Mouse (Mus musculus) hindbrain, postnatal 0 days (tissue): ENCODE results near the gene BC016579. TPM values are rescaled to one million over a fixed set of nuclear protein-coding genes. Genes with fewer than 3 reads are reported as not detected.

Source experiments
- ATAC-seq: fragments of 200-750 bp; cut with Nextera tagmentation; 2 replicates; pipeline ENCODE4 v1.8.0; 2017; ENCODE audit warnings: mild to moderate bottlenecking, moderate TSS enrichment, moderate library complexity
- DNase-seq: peaks from one replicate; pipeline ENCODE4 v3.0.0-alpha.2; 2015; ENCODE audit warnings: low spot score
- H3K27ac ChIP-seq: fragments of 300-500 bp; sonication (generic); 2 replicates; pipeline ENCODE4 v1.5.1; 2014; ENCODE audit warnings: mild to moderate bottlenecking
- H3K27me3 ChIP-seq: fragments of 300-500 bp; sonication (generic); 2 replicates; pipeline ENCODE4 v1.6.1; 2014; ENCODE audit warnings: low read length, mixed read lengths; ENCODE audit not compliant: insufficient read depth
- H3K36me3 ChIP-seq: fragments of 300-500 bp; sonication (generic); 2 replicates; pipeline ENCODE4 v1.6.1; 2014; ENCODE audit warnings: low read length, mixed read lengths; ENCODE audit not compliant: insufficient read depth
- H3K4me1 ChIP-seq: fragments of 300-500 bp; sonication (generic); 2 replicates; pipeline ENCODE4 v1.6.1; 2014; ENCODE audit warnings: antibody characterized with exemption, low read length, mixed read lengths; ENCODE audit not compliant: insufficient read depth
- H3K4me2 ChIP-seq: fragments of 300-500 bp; sonication (generic); 2 replicates; pipeline ENCODE4 v1.6.1; 2014; ENCODE audit warnings: low read depth, mild to moderate bottlenecking, low read length, moderate library complexity, mixed read lengths
- H3K4me3 ChIP-seq: fragments of 300-500 bp; sonication (generic); 2 replicates; pipeline ENCODE4 v1.5.1; 2014; ENCODE audit warnings: low read length
- H3K9ac ChIP-seq: fragments of 300-500 bp; sonication (generic); replicated peaks from 2 replicates; pipeline ENCODE4 v1.6.1; 2014; ENCODE audit warnings: mild to moderate bottlenecking, low read length, moderate library complexity, mixed read lengths
- H3K9me3 ChIP-seq: fragments of 300-500 bp; sonication (generic); 2 replicates; pipeline ENCODE4 v1.6.1; 2016; ENCODE audit warnings: low read length, mixed read lengths
- CTCF ChIP-seq: IDR thresholded peaks from 2 replicates; pipeline ENCODE4 v1.5.1; 2016; ENCODE audit warnings: antibody characterized with exemption, control low read depth, low read depth
- WGBS: fragments of 180-500 bp; shearing (Covaris S2); extraction: QIAGEN DNeasy Blood & Tissue Kit; methylation state at CpG from one replicate; pipeline ENCODE4 v1.1.7; 2014; 5-methylcytosine and 5-hydroxymethylcytosine counted together
- polyA plus RNA-seq: library from polyadenylated mRNA; unstranded; fragments of >200 nt; fragmentation: Nextera tagmentation; extraction: Ambion mirVana; gene quantifications from 2 replicates; pipeline ENCODE4 v1.2.1, GENCODE M21; 2015
- total RNA-seq: library from RNA; depleted of rRNA; stranded (reverse); fragments of >200 nt; gene quantifications from 2 replicates; pipeline ENCODE4 v1.2.3, GENCODE M21; 2014

Gene BC016579
- total and polyA plus RNA-seq, 2 experiments from 2014 or later: not detected

- Histone ChIP-seq H3K9ac (no peak overlapping the region), H3K36me3 (no peaks in the 10 kb centered on the region), H3K27me3 (no peaks in the 10 kb centered on the region), H3K27ac (no peak overlapping the region), H3K4me2 (no peak overlapping the region), H3K4me1 (no peaks in the 10 kb centered on the region), H3K4me3 (no peak overlapping the region), H3K9me3 (no peaks in the 10 kb centered on the region)
- peak; percentile 85 for ATAC-seq
- peak; percentile 87 for DNase-seq
- WGBS: 56% methylated on average over 5 of the region's 5 CpGs
- peak; percentile 84 for TF ChIP-seq CTCF
Measured at GRCm38 (mm10) chr16:45630347-45630960, 23.4 kb downstream of the BC016579 start.

- Histone ChIP-seq H3K9ac (no peak overlapping the region), H3K36me3 (no peaks in the 10 kb centered on the region), H3K4me3 (no peak overlapping the region), H3K4me2 (no peak overlapping the region), H3K9me3 (no peaks in the 10 kb centered on the region), H3K27ac (no peak overlapping the region), H3K4me1 (no peaks in the 10 kb centered on the region), H3K27me3 (no peaks in the 10 kb centered on the region)
- TF ChIP-seq CTCF: no peak
- ATAC-seq (no peak), DNase-seq (no peak)
- WGBS: 74% methylated on average over 8 of the region's 8 CpGs
Measured at GRCm38 (mm10) chr16:45629497-45630105, 24.3 kb downstream of the BC016579 start.

GRCm38 (mm10) chr16:45625342-45625741, 28.5 kb downstream of the BC016579 start:
- Histone ChIP-seq H3K4me3 (no peak overlapping the region), H3K4me2 (no peak overlapping the region), H3K4me1 (no peaks in the 10 kb centered on the region), H3K9ac (no peak overlapping the region), H3K27me3 (no peaks in the 10 kb centered on the region), H3K36me3 (no peaks in the 10 kb centered on the region), H3K27ac (no peak overlapping the region), H3K9me3 (no peaks in the 10 kb centered on the region)
- DNase-seq (no peak), ATAC-seq (no peak)
- WGBS: 86% methylated on average over 2 of the region's 2 CpGs
- no peak for TF ChIP-seq CTCF

DNA sequence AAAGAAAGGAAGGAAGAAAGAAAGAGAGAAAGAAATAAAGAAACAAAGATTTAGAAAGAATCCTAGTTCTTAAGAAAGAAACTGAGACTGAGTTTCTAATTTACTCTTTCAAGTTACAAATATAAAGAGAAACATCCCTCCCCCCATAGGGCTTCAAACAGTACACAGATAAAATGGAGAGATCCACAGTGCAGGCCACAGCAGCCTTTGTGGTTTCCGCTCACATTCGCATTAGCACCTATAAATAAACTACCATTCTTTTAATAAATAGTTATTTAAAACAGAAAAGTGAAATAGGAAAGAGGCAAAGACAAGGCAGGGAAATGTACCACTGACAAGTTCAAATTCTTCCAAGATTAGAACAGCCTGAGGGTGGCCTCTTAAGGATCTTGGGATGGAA, 29.1 kb downstream of the BC016579 start:
- ATAC-seq (no peak), DNase-seq (no peak)
- no peak overlapping the region for H3K9ac ChIP-seq
- no peak overlapping the region for H3K4me2 ChIP-seq
- H3K27ac ChIP-seq: no peak overlapping the region
- no peaks in the 10 kb centered on the region for H3K9me3 ChIP-seq
- H3K4me3 ChIP-seq: no peak overlapping the region
- no peak for TF ChIP-seq CTCF
- no peaks in the 10 kb centered on the region for H3K27me3 ChIP-seq
- H3K36me3 ChIP-seq: no peaks in the 10 kb centered on the region
- WGBS: 89% methylated on average over 2 of the region's 2 CpGs
- H3K4me1 ChIP-seq: no peaks in the 10 kb centered on the region

DNA sequence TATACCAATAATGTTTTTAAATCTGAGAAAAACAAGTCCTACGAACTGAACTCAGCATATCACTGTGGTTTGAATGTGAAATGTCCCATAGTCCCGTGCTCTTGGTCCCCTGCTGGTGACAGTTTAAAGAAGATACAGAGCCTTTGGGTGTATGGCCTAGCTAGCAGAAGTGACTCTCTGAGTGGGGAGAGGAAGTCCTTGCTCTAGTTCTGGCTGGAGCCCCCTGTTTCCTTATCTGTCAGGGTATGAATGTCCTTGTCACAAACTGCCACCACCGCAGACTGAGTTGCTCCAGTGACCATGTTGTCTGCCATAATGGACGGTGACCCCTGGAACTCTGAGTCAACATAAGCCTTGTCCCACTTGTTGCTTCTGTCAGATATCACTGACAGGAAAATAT, 30.6 kb downstream of the BC016579 start:
- 88% methylated on average over 4 of the region's 4 CpGs for WGBS
- no peak overlapping the region for H3K4me3 ChIP-seq
- H3K27me3 ChIP-seq: no peaks in the 10 kb centered on the region
- ATAC-seq: no peak
- H3K27ac ChIP-seq: no peak overlapping the region
- no peaks in the 10 kb centered on the region for H3K36me3 ChIP-seq
- H3K9me3 ChIP-seq: no peaks in the 10 kb centered on the region
- no peak for DNase-seq
- no peaks in the 10 kb centered on the region for H3K4me1 ChIP-seq
- no peak for TF ChIP-seq CTCF
- H3K4me2 ChIP-seq: no peak overlapping the region
- H3K9ac ChIP-seq: no peak overlapping the region

- 70% methylated on average over 8 of the region's 8 CpGs for WGBS
- no peak for DNase-seq
Measured at GRCm38 (mm10) chr16:45619751-45620375, 34.0 kb downstream of the BC016579 start.

DNA sequence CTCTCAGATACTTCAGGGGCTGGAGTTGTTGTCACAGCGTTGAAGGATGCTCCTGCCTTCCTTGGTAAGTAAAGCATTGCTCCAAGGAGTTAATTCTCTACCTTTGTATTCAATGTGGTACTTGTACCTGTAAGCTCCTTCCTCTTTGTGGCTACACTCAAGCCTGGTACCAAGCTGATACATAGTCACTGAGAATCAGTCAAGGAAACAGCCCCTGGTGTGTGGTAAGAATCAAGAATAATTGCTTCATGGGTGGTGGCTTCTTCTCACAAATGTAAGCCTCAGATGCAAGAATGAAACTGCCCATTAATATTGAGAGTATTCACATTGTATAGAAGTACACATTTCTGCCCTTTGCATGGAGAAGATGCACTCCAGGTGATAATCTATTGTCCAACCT, 37.9 kb downstream of the BC016579 start:
- no peak for TF ChIP-seq CTCF
- Histone ChIP-seq H3K27ac (no peak overlapping the region), H3K9ac (no peak overlapping the region), H3K4me1 (no peaks in the 10 kb centered on the region), H3K9me3 (no peaks in the 10 kb centered on the region), H3K27me3 (no peaks in the 10 kb centered on the region), H3K36me3 (no peaks in the 10 kb centered on the region), H3K4me3 (no peak overlapping the region), H3K4me2 (no peak overlapping the region)
- ATAC-seq (no peak), DNase-seq (no peak)
- WGBS: 87% methylated on average over 1 of the region's 1 CpGs

More at GRCm38 (mm10) chr16:45619751-45620375, 34.0 kb downstream of the BC016579 start:
- Histone ChIP-seq H3K9ac (no peak overlapping the region), H3K9me3 (no peaks in the 10 kb centered on the region), H3K27ac (no peak overlapping the region), H3K36me3 (no peaks in the 10 kb centered on the region), H3K4me1 (no peaks in the 10 kb centered on the region), H3K4me3 (no peak overlapping the region), H3K4me2 (no peak overlapping the region), H3K27me3 (no peaks in the 10 kb centered on the region)
- no peak for ATAC-seq
- no peak for TF ChIP-seq CTCF
